Mouse (Mus musculus) NIH3T3 (cell line): Measurements from ENCODE around the gene Grip1.
A peak's percentile ranks its signal among the peaks of the same experiment; 100 is the strongest.

ENCODE experiments used
- DNase-seq: peaks from one replicate; pipeline ENCODE4 v3.0.0-alpha.2; 2012; ENCODE audit warnings: low read depth

Gene Grip1

GRCm38 (mm10) chr10:119756271-119756670 is 302.6 kb downstream of the Grip1 start:
- DNase-seq, result peak; percentile 22

- peak; percentile 23 for DNase-seq
Measured at GRCm38 (mm10) chr10:119757219-119757618, 303.6 kb downstream of the Grip1 start.

- DNase-seq, result no peak
Measured at GRCm38 (mm10) chr10:119761451-119762367, 308.1 kb downstream of the Grip1 start.

GRCm38 (mm10) chr10:119778871-119779270 is 325.2 kb downstream of the Grip1 start:
- no peak for DNase-seq

- DNase-seq, result peak; percentile 51
Measured at GRCm38 (mm10) chr10:119779657-119780056, 326.0 kb downstream of the Grip1 start.

- peak; percentile 63 for DNase-seq
Measured at GRCm38 (mm10) chr10:119790507-119790906, 336.9 kb downstream of the Grip1 start.

GRCm38 (mm10) chr10:119802421-119802820 is 348.8 kb downstream of the Grip1 start:
- DNase-seq, result no peak

GRCm38 (mm10) chr10:119803633-119804422 is 350.2 kb downstream of the Grip1 start:
- DNase-seq, result peak; percentile 86

GRCm38 (mm10) chr10:119804423-119804814 is 350.8 kb downstream of the Grip1 start:
- no peak for DNase-seq

- DNase-seq, result no peak
Measured at GRCm38 (mm10) chr10:119805082-119805481, 351.5 kb downstream of the Grip1 start.

GRCm38 (mm10) chr10:119806151-119806550 is 352.5 kb downstream of the Grip1 start:
- no peak for DNase-seq

- DNase-seq, result no peak
Measured at GRCm38 (mm10) chr10:119808384-119808783, 354.8 kb downstream of the Grip1 start.

GRCm38 (mm10) chr10:119814087-119814486 is 360.5 kb downstream of the Grip1 start:
- DNase-seq, result no peak

GRCm38 (mm10) chr10:119816001-119816400 is 362.4 kb downstream of the Grip1 start:
- no peak for DNase-seq

- DNase-seq, result no peak
Measured at GRCm38 (mm10) chr10:119818381-119818780, 364.8 kb downstream of the Grip1 start.

GRCm38 (mm10) chr10:119819102-119819681 is 365.6 kb downstream of the Grip1 start:
- DNase-seq, result no peak

- no peak for DNase-seq
Measured at GRCm38 (mm10) chr10:119819740-119820139, 366.1 kb downstream of the Grip1 start.

- DNase-seq, result no peak
Measured at GRCm38 (mm10) chr10:119820428-119820827, 366.8 kb downstream of the Grip1 start.

GRCm38 (mm10) chr10:119823691-119824090 is 370.1 kb downstream of the Grip1 start:
- no peak for DNase-seq

- no peak for DNase-seq
Measured at GRCm38 (mm10) chr10:119824521-119824920, 370.9 kb downstream of the Grip1 start.

- DNase-seq, result peak; percentile 30
Measured at GRCm38 (mm10) chr10:119830388-119830956, 376.8 kb downstream of the Grip1 start.

GRCm38 (mm10) chr10:119831086-119831485 is 377.5 kb downstream of the Grip1 start:
- DNase-seq, result no peak
